Mouse (Mus musculus): ENCODE measurements around the gene Hat1. TPM values are rescaled to one million over a fixed set of nuclear protein-coding genes. Genes with fewer than 3 reads are reported as not detected.

The Hat1 gene
- polyA plus RNA-seq (2015; fragmentation: Illumina TruSeq; extraction: RNeasy Lipid Tissue Mini Kit (QIAGEN cat#74804); ENCODE audit: insufficient read depth, low replicate concordance): 78.2 TPM

DNA sequence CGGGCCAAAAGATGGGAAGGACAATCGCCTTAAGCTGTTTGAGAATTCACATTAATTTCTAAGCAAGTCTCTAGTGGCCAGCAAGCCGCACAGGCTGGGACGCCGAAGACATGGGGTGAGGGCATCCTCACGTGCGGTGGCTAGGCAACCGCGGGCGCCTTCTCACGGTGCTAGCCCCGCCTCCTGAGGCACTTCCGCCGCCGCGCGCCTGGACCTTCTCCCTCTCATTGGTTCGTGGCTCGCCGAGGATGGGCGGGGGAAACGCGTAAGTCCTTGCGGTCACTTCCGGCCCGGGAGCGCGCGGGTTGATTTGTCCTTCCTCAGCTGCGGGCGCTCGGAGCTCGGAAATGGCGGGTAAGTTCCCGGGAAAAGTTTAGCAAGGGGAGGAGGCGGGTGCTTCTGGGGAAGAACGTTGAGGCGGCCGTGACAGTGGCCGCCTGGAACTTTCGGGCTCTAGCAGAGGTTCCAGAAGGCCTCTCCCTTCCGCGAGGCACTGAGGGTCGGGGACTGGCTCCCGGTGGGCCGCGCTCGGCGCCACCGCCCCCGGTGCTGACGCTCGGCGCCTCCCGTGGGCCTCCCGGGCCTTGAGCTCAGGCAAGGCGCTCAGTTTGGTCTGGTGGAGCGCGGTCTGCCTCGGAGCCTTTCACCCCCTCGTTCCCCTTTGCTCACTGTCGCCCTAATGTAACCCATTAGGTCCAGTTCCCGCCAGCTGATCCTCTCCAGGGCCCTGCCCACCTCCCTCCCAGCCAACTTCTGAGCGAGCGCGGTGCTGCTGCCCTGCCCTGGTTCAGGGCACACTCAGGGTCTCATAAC, at the start of gene Hat1:
Gene Hat1 (plus strand): TSS at position 8 of the 813 bp plus-strand sequence.

GRCm38 (mm10) chr2:71367125-71367880, 21.5 kb upstream of the Hat1 start, which contains the start of gene Slc25a12:
TSS of gene Slc25a12 (minus strand) at chr2:71367749.

GRCm38 (mm10) chr2:71453161-71453916, 64.6 kb downstream of the Hat1 start, which contains the start of gene Metap1d:
TSS of gene Metap1d (plus strand) at chr2:71453276.

Other genes with a start within 250 kb of the Hat1 start
- gene Dync1i2, start 177.3 kb upstream of the Hat1 start, polyA plus RNA-seq (2015; fragmentation: Illumina TruSeq; extraction: RNeasy Lipid Tissue Mini Kit (QIAGEN cat#74804); ENCODE audit: insufficient read depth, low replicate concordance): 100 TPM
- gene Slc25a12, start 21.2 kb upstream of the Hat1 start, polyA plus RNA-seq (2015; fragmentation: Illumina TruSeq; extraction: RNeasy Lipid Tissue Mini Kit (QIAGEN cat#74804); ENCODE audit: insufficient read depth, low replicate concordance): 17.9 TPM
- gene Metap1d, start 64.3 kb downstream of the Hat1 start, polyA plus RNA-seq (2015; fragmentation: Illumina TruSeq; extraction: RNeasy Lipid Tissue Mini Kit (QIAGEN cat#74804); ENCODE audit: insufficient read depth, low replicate concordance): 54.0 TPM
- gene Dlx1, start 139.2 kb downstream of the Hat1 start, polyA plus RNA-seq (2015; fragmentation: Illumina TruSeq; extraction: RNeasy Lipid Tissue Mini Kit (QIAGEN cat#74804); ENCODE audit: insufficient read depth, low replicate concordance): not detected
- gene Dlx2, start 157.8 kb downstream of the Hat1 start, polyA plus RNA-seq (2015; fragmentation: Illumina TruSeq; extraction: RNeasy Lipid Tissue Mini Kit (QIAGEN cat#74804); ENCODE audit: insufficient read depth, low replicate concordance): not detected

All from spleen, adult 10 weeks (tissue).